In genomic region chr19:47613442-47613841, GRCm38 (mm10) we compare ENCODE assay signal across 14 mouse cellular contexts. TPM values are rescaled to one million over a fixed set of nuclear protein-coding genes. Genes with fewer than 3 reads are reported as not detected.
DNase-seq lines count a peak whose midpoint lies in the region; ATAC-seq and TF ChIP-seq lines count a peak whose summit lies in the region.
"Had no signal": no experiment of that assay in that cellular context is flagged by ENCODE, and none has a peak within 500 bp of the region (broad histone marks: within the 10 kb centered on the region; RNA-seq: fewer than 3 reads in every experiment).

No protein-coding gene starts in this region.

- H3K79me2 ChIP-seq in heart, adult 2 months (replicated peaks; ENCODE audit: control insufficient read depth, insufficient read depth, low read length) = peaks cover 2% of the 10 kb centered on the region; the same call in 1 of the 2 replicates

- H3K36me3 ChIP-seq in heart, adult 2 months (ENCODE audit: control insufficient read depth, insufficient read depth, low read length) = peaks cover 9% of the 10 kb centered on the region
- H3K36me3 ChIP-seq in lung, postnatal 0 days (ENCODE audit: insufficient read depth, low read length) = peaks cover 22% of the 10 kb centered on the region; the same call in 1 of the 2 replicates
- H3K36me3 ChIP-seq in stomach, postnatal 0 days (ENCODE audit: control insufficient read depth, insufficient read depth, low read length) = peaks cover 13% of the 10 kb centered on the region; the same call in 1 of the 2 replicates

- H3K4me1 ChIP-seq in heart, adult 2 months (ENCODE audit: control insufficient read depth, insufficient read depth, low read length) = peaks cover 1% of the 10 kb centered on the region
- H3K4me1 ChIP-seq in lung, postnatal 0 days (ENCODE audit: insufficient read depth, low read depth, low read length) = no peaks in the 10 kb centered on the region
- H3K4me1 ChIP-seq in stomach, postnatal 0 days (replicated peaks; ENCODE audit: control insufficient read depth, insufficient read depth) = no peaks in the 10 kb centered on the region
- H3K4me1 ChIP-seq: limb, embryonic 13.5 days; liver, embryonic 15.5 days; neural tube, embryonic 13.5 days had no signal

- H3K9me3 ChIP-seq in lung, postnatal 0 days (ENCODE audit: low read length) = no peaks in the 10 kb centered on the region
- no peaks in the 10 kb centered on the region for H3K9me3 ChIP-seq in stomach, postnatal 0 days (ENCODE audit: control insufficient read depth, low read length)
- H3K9me3 ChIP-seq: liver, embryonic 15.5 days; neural tube, embryonic 13.5 days had no signal

- TF ChIP-seq EP300 in heart, adult 2 months (IDR thresholded peaks at IDR 0.05; ENCODE audit: insufficient read depth, low read depth, low read length) = no peak
- TF ChIP-seq EP300 in lung, postnatal 0 days (IDR thresholded peaks at IDR 0.05) = no peak
- no peak for TF ChIP-seq EP300 in stomach, postnatal 0 days (optimal IDR thresholded peaks at IDR 0.05)

- no peak for DNase-seq in heart, adult 2 months
- DNase-seq in heart, adult 18-20 months = no peak
- no peak for DNase-seq in lung, postnatal 0 days (ENCODE audit: low spot score)
- no peak for DNase-seq in lung, postnatal 14 days
- DNase-seq in ES-CJ7 (ENCODE audit: low read depth, low spot score) = peak; percentile 44
- no peak for DNase-seq in stomach, postnatal 0 days (ENCODE audit: low spot score)
- DNase-seq in left cerebral cortex, postnatal 10 days (ENCODE audit: extremely low spot score in 1 of 2, low spot score in 2 of 2) = no peak
- DNase-seq: adrenal gland, postnatal 10 days; cerebellum, adult 2 months had no signal

- no peak overlapping the region for H3K27ac ChIP-seq in heart, adult 2 months
- H3K27ac ChIP-seq in lung, postnatal 0 days (ENCODE audit: low read length) = no peak overlapping the region
- no peak overlapping the region for H3K27ac ChIP-seq in stomach, postnatal 0 days (replicated peaks)
- H3K27ac ChIP-seq: limb, embryonic 13.5 days; liver, embryonic 15.5 days; neural tube, embryonic 13.5 days had no signal

- H3K4me2 ChIP-seq in lung, postnatal 0 days (replicated peaks; ENCODE audit: low read depth, low read length) = no peak overlapping the region
- H3K4me2 ChIP-seq in stomach, postnatal 0 days (replicated peaks; ENCODE audit: low read depth) = no peak overlapping the region
- H3K4me2 ChIP-seq: limb, embryonic 13.5 days; liver, embryonic 15.5 days; neural tube, embryonic 13.5 days had no signal

- no peak for ATAC-seq in lung, postnatal 0 days
- ATAC-seq in stomach, postnatal 0 days (ENCODE audit: low FRiP score, low TSS enrichment) = no peak
- ATAC-seq: CD4-positive, CD25-positive, alpha-beta regulatory T cell, adult 4 months; inflammation-experienced regulatory T-cells, adult 6 months had no signal

- H3K27me3 ChIP-seq in heart, adult 2 months (ENCODE audit: control insufficient read depth, insufficient read depth, low read length) = no peaks in the 10 kb centered on the region
- no peaks in the 10 kb centered on the region for H3K27me3 ChIP-seq in lung, postnatal 0 days (replicated peaks; ENCODE audit: insufficient read depth, low read length)
- H3K27me3 ChIP-seq in stomach, postnatal 0 days (ENCODE audit: control insufficient read depth, insufficient read depth, low read length) = no peaks in the 10 kb centered on the region
- H3K27me3 ChIP-seq: limb, embryonic 13.5 days; liver, embryonic 15.5 days; neural tube, embryonic 13.5 days had no signal

- peak; percentile 24; the same call in 1 of the 2 replicates for TF ChIP-seq CTCF in heart, adult 2 months (IDR thresholded peaks at IDR 0.05)
- peak; percentile 26 for TF ChIP-seq CTCF in lung, postnatal 0 days (IDR thresholded peaks at IDR 0.05)
- TF ChIP-seq CTCF in stomach, postnatal 0 days (IDR thresholded peaks at IDR 0.05; ENCODE audit: low read depth) = peak; percentile 45

- WGBS in heart, adult 2 months = 53% methylated on average over 7 of the region's 7 CpGs
- 58% methylated on average over 7 of the region's 7 CpGs for WGBS in lung, postnatal 0 days
- WGBS in stomach, postnatal 0 days = 50% methylated on average over 7 of the region's 7 CpGs

- H3K4me3 ChIP-seq in heart, adult 2 months = no peak overlapping the region
- H3K4me3 ChIP-seq in lung, postnatal 0 days (ENCODE audit: low read depth, low read length) = no peak overlapping the region
- no peak overlapping the region for H3K4me3 ChIP-seq in stomach, postnatal 0 days (ENCODE audit: low read depth, low read length)
- H3K4me3 ChIP-seq: limb, embryonic 13.5 days; liver, embryonic 15.5 days; neural tube, embryonic 13.5 days had no signal

- no peak for TF ChIP-seq POLR2A in heart, adult 2 months (IDR thresholded peaks at IDR 0.05; ENCODE audit: insufficient read depth, low read depth, low read length)

- no peak overlapping the region for H3K9ac ChIP-seq in heart, adult 2 months (ENCODE audit: low read depth, low read length)
- H3K9ac ChIP-seq in lung, postnatal 0 days (replicated peaks; ENCODE audit: low read depth) = no peak overlapping the region
- no peak overlapping the region for H3K9ac ChIP-seq in stomach, postnatal 0 days (ENCODE audit: low read length)
- H3K9ac ChIP-seq: limb, embryonic 13.5 days; liver, embryonic 15.5 days; neural tube, embryonic 13.5 days had no signal

- intact Hi-C loops in heart, adult 2 months (cut with DNase I) = no loop called here
- intact Hi-C loops in left cerebral cortex, postnatal 10 days (cut with DNase I) = no loop called here

RNA-seq across cellular contexts. Expression of gene Slk, which starts 34.0 kb away (rescaled TPM):
- total RNA-seq in heart, adult 2 months (2021) = 10 to 100 TPM; 83.8 to 95.3 TPM
- 14.4 and 33.5 TPM in 2 replicates for polyA plus RNA-seq in heart, adult 2 months (2012; rRNA removed)
- total RNA-seq in heart, adult 18-20 months (2021) = 10 to 100 TPM; 72.8 to 83.3 TPM
- 14.6 and 17.2 TPM in 2 replicates for polyA plus RNA-seq in lung, postnatal 0 days (2015; fragmentation: Nextera tagmentation; extraction: Ambion mirVana)
- polyA plus RNA-seq in stomach, postnatal 0 days (2015; fragmentation: Nextera tagmentation; extraction: Ambion mirVana) = 12.3 and 14.3 TPM in 2 replicates
- 10 to 100 TPM; 35.3 to 36.1 TPM for total RNA-seq in left cerebral cortex, postnatal 10 days (2021)
